Mouse (Mus musculus) spleen, adult 2 months (tissue): ENCODE data around the gene Gatb. TPM values are rescaled to one million over a fixed set of nuclear protein-coding genes. Genes with fewer than 3 reads are reported as not detected.
"Not testable (repeated sequence)": the region's sequence is repeated elsewhere in the genome, so short reads cannot be mapped to it uniquely, and the experiment has no call there.

Source experiments
- DNase-seq, 2 experiments: peaks; one replicate each; pipeline versions ENCODE4 v3.0.0 to v3.0.0-alpha.2; 2012 to 2021; ENCODE audit warnings: low spot score in 2 of 2, low read depth in 1 of 2
- H3K27ac ChIP-seq: fragments of 200-500 bp; 2 replicates; pipeline ENCODE4 v1.5.1; 2012; ENCODE audit warnings: low read length, inconsistent platforms; ENCODE audit not compliant: insufficient read depth
- H3K27me3 ChIP-seq: fragments of 200-500 bp; 2 replicates; pipeline ENCODE4 v1.6.1; 2012; ENCODE audit warnings: mild to moderate bottlenecking, moderate library complexity, low read length, inconsistent platforms; ENCODE audit not compliant: control insufficient read depth, insufficient read depth
- H3K36me3 ChIP-seq: fragments of 200-500 bp; 2 replicates; pipeline ENCODE4 v1.6.1; 2012; ENCODE audit warnings: mild to moderate bottlenecking, low read length, inconsistent platforms; ENCODE audit not compliant: control insufficient read depth, insufficient read depth
- H3K4me1 ChIP-seq: fragments of 200-500 bp; 2 replicates; pipeline ENCODE4 v1.6.1; 2011; ENCODE audit warnings: inconsistent platforms; ENCODE audit not compliant: control insufficient read depth, insufficient read depth, insufficient read length
- H3K4me3 ChIP-seq: fragments of 200-500 bp; 2 replicates; pipeline ENCODE4 v1.5.1; 2011; ENCODE audit warnings: mild to moderate bottlenecking, inconsistent platforms; ENCODE audit not compliant: insufficient read depth, insufficient read length; ENCODE audit errors: extremely low read depth
- CTCF ChIP-seq: fragments of 200-500 bp; IDR thresholded peaks from 2 replicates; pipeline ENCODE4 v1.5.1; 2011; ENCODE audit warnings: mild to moderate bottlenecking, inconsistent platforms; ENCODE audit not compliant: insufficient read depth, insufficient read length, insufficient replicate concordance; ENCODE audit errors: extremely low read depth
- POLR2A ChIP-seq: fragments of 200-500 bp; IDR thresholded peaks from 2 replicates; pipeline ENCODE4 v1.6.1; 2011; ENCODE audit warnings: low read depth, low read length, inconsistent platforms
- WGBS: fragments of 180-500 bp; shearing (Covaris S2); methylation state at CpG from one replicate; pipeline ENCODE4 v1.1.7; 2018; 5-methylcytosine and 5-hydroxymethylcytosine counted together
- polyA plus RNA-seq: library from polyadenylated mRNA; depleted of rRNA; stranded (reverse); fragments of >200 nt; gene quantifications from 2 replicates; pipeline ENCODE4 v1.2.3, GENCODE M21; 2012

The Gatb gene
- polyA plus RNA-seq, 1 experiment: 2.6 TPM

DNA sequence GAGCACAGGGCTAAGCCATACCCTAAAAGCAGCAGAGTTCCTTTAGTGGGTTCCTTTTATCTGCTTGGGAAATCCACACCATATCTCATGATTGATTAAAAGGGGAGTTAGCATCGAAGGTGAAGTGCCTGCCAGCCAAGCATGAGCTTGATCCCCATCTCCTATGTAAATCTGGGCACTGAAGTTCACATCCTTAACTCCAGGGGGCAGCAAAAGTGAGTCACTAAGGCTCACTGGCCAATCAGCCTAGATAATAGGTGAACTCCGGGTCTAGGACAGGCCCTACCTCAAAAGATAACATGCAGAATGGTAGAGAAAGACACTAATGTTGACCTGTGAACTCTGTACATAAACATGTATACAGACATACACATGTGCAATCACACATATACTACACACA is 30.3 kb upstream of the Gatb start:
- no peak for DNase-seq
- Histone ChIP-seq H3K4me3 (no peak overlapping the region), H3K27ac (no peak overlapping the region), H3K36me3 (no peaks in the 10 kb centered on the region), H3K4me1 (no peaks in the 10 kb centered on the region; the same call in 1 of the 2 replicates), H3K27me3 (no peaks in the 10 kb centered on the region)
- no peak for TF ChIP-seq CTCF
- TF ChIP-seq POLR2A: no peak
- 66% methylated on average over 2 of the region's 2 CpGs for WGBS

DNA sequence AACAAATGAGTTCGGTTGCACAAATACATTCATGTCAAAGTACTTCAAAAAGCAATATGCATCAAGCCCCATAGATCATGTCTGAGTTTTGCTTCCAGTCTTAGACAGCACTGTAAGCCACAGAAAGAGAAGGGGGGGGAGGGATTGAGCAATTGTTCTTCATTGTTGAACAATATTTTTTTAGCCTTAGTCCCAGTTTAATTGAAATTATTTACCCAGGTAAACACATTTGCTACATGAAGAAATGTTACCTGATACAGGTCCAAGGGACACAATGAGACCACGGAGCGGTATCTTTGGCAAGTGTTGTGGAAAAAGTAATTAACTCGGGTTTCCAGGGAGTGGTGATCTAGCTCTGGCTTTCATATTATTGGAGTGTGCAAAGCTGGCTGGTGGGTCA is 23.6 kb upstream of the Gatb start:
- H3K36me3 ChIP-seq: no peaks in the 10 kb centered on the region
- H3K27ac ChIP-seq: no peak overlapping the region
- WGBS: 85% methylated on average over 4 of the region's 4 CpGs
- H3K27me3 ChIP-seq: no peaks in the 10 kb centered on the region
- no peak overlapping the region for H3K4me3 ChIP-seq
- H3K4me1 ChIP-seq: no peaks in the 10 kb centered on the region
- no peak for DNase-seq
- TF ChIP-seq POLR2A (no peak), CTCF (no peak)

DNA sequence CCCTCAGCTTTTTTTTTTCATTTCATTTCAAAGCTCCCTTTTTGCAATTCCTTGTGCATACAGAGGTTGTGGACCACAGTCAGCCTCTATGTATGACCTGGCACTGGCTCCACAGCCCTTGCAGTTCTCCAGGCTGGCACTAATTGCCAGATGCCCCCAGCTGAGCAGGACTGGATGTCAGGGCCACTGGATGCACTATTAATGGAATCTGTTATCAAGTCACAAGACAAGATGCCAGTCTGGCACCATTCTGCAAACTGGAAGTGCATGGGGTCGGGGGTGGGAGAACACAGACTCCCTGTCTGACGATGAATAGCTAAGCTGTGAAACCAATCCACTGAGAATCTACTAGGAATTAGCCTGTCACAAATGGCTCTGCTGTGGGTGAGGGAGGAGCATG is 22.6 kb upstream of the Gatb start:
- no peaks in the 10 kb centered on the region for H3K4me1 ChIP-seq
- H3K27me3 ChIP-seq: no peaks in the 10 kb centered on the region
- no peak overlapping the region for H3K4me3 ChIP-seq
- TF ChIP-seq POLR2A (no peak), CTCF (no peak)
- no peak overlapping the region for H3K27ac ChIP-seq
- no peaks in the 10 kb centered on the region for H3K36me3 ChIP-seq
- WGBS: 83% methylated on average over 2 of the region's 2 CpGs
- DNase-seq: no peak

DNA sequence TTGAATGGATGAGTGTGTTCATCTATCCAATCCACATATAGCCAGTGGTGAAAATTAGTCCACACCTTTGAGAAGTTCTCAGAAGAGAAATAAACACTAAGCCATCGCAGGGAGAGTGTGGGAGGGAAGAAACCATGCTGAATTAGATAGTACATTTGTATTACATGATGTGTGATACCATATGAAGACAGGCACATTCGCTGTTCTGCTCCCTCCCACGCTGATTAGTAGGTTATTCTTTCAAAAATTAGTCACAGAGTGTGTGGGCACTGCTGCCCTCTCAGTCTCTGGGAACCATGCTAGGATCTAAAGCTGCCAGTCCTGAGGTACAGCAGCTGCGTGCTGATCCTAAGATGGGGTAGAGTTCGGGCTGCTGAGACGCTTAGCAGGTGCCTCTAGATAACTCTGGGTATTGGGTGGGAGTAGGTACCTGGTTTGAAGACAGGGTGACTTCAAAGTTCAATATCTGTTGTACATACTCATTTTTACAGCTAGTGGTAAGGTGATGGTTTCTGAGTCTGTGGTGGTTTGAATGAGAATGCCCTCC is 20.1 kb upstream of the Gatb start:
- H3K36me3 ChIP-seq: no peaks in the 10 kb centered on the region
- DNase-seq: no peak
- no peaks in the 10 kb centered on the region for H3K4me1 ChIP-seq
- H3K27ac ChIP-seq: no peak overlapping the region
- H3K27me3 ChIP-seq: no peaks in the 10 kb centered on the region
- 84% methylated on average over 6 of the region's 6 CpGs for WGBS
- no peak for TF ChIP-seq POLR2A
- no peak for TF ChIP-seq CTCF
- no peak overlapping the region for H3K4me3 ChIP-seq

DNA sequence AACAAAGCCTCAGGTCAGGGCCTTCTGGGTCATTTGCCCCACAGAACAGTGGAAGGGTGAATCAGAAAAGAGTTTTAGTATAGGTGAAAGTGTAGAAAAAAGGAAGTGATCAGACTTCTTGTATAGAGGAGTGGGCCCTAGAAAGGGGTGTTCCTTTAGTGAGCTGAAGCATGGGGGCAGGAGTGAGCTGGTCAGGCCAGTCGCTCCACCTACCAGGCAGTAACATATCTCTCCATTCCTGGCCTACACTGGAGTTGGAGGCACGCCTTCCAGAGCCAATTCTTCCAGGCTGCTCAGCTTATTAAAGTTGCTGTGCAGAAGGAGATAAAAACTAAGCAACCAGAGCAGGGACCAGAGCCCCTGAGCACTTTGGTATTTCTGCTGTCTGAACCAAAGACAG is 9.3 kb upstream of the Gatb start:
- Histone ChIP-seq H3K4me1 (no peaks in the 10 kb centered on the region), H3K27ac (no peak overlapping the region), H3K27me3 (no peaks in the 10 kb centered on the region), H3K36me3 (no peaks in the 10 kb centered on the region), H3K4me3 (no peak overlapping the region)
- TF ChIP-seq POLR2A: no peak
- TF ChIP-seq CTCF: no peak
- no peak for DNase-seq
- WGBS: 70% methylated on average over 2 of the region's 2 CpGs

DNA sequence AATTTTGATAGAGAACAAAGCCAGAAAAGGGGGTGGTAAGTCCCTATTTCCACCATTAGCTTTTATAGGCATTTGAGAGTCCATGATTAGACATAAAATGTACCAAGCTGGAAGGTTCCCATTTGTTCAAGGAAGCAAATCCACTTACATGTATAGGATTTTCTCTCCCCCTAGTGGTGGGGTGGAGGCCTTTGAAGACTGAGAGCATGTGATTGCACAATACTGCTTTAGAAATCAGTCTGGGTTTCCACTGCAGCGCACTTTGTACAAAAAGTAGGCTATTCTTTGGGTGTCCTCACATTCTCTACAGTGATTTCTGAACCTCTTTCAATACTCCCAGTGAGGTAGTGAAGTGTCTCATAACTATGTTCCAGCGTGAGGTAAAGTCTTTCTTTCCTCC is 2.6 kb upstream of the Gatb start:
- 56% methylated on average over 2 of the region's 2 CpGs for WGBS
- H3K4me1 ChIP-seq: peaks cover 3% of the 10 kb centered on the region; the same call in 1 of the 2 replicates

DNA sequence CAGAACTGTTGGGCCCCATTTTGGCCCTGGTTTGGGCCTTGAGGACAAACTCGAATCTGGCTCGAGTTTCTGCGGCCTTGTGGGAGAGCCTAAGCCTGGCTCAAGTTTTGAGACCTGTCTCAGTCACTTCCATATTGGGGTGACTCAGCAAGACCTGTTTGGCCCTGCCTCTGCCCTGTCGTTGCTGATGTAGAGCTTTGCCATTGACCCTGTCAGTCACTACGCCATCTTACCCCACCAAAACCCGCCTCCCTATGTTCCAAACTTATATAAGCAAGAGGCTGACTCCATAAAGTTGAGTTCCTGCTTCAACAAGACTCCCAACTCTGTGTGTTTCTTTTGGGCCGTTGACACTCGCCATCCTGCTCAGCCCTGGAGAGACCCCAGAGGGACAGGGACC is 1.4 kb upstream of the Gatb start:
- not testable (repeated sequence) for H3K27ac ChIP-seq, H3K36me3 ChIP-seq, H3K4me3 ChIP-seq, H3K27me3 ChIP-seq, H3K4me1 ChIP-seq, DNase-seq
- 93% methylated on average over 8 of the region's 8 CpGs for WGBS

More for the DNA sequence above, 2.6 kb upstream of the Gatb start:
- Histone ChIP-seq H3K36me3 (no peaks in the 10 kb centered on the region), H3K27me3 (no peaks in the 10 kb centered on the region), H3K27ac (no peak overlapping the region), H3K4me3 (no peak overlapping the region)
- TF ChIP-seq POLR2A (no peak), CTCF (no peak)
- peak; percentile 4 to 11 for DNase-seq
